Mouse (Mus musculus) embryonic fibroblast, embryonic 13.5 days (primary cell): ENCODE measurements around the gene Frem2.

Source experiments
- CTCF ChIP-seq: IDR thresholded peaks from 2 replicates; pipeline ENCODE4 v1.5.1; 2011; ENCODE audit warnings: mild to moderate bottlenecking, control low read depth, low read length, moderate library complexity, borderline replicate concordance; ENCODE audit not compliant: insufficient read depth
- POLR2A ChIP-seq: IDR thresholded peaks from 2 replicates; pipeline ENCODE4 v1.6.1; 2011; ENCODE audit warnings: low read depth, mild to moderate bottlenecking, control low read depth, low read length, moderate library complexity

- TF ChIP-seq POLR2A (no peak), CTCF (no peak)
These were observed 47.3 kb downstream of the Frem2 start for GRCm38 (mm10) chr3:53609851-53610250.
